Mouse (Mus musculus): ENCODE measurements around the gene Tead2. TPM values are rescaled to one million over a fixed set of nuclear protein-coding genes. Genes with fewer than 3 reads are reported as not detected.

Tead2 gene
- polyA plus RNA-seq, 1 experiment from 2014 or later: 148 TPM

GRCm38 (mm10) chr7:45178550-45178949 lies 37.0 kb upstream of the Tead2 start:
- Histone ChIP-seq H3K9ac (no peak overlapping the region), H3K4me1 (peaks cover 32% of the 10 kb centered on the region), H3K4me3 (replicated peaks) (no peak overlapping the region), H3K27ac (replicated peaks) (no peak overlapping the region), H3K27me3 (peaks cover 98% of the 10 kb centered on the region), H3K9me3 (replicated peaks) (no peaks in the 10 kb centered on the region), H3K4me2 (replicated peaks) (no peak overlapping the region), H3K36me3 (no peaks in the 10 kb centered on the region)
- 21% methylated on average over 7 of the region's 7 CpGs for WGBS
- ATAC-seq (ENCODE audit: insufficient number of reproducible peaks, low FRiP score, low TSS enrichment, low read depth): no peak

GRCm38 (mm10) chr7:45179469-45179868 lies 36.1 kb upstream of the Tead2 start, which contains the start of gene Gfy:
Gfy (minus strand) TSS chr7:45179569.
- no peaks in the 10 kb centered on the region for H3K36me3 ChIP-seq
- peaks cover 100% of the 10 kb centered on the region for H3K27me3 ChIP-seq
- H3K9me3 ChIP-seq (replicated peaks): no peaks in the 10 kb centered on the region
- no peak for ATAC-seq (ENCODE audit: insufficient number of reproducible peaks, low FRiP score, low TSS enrichment, low read depth)
- no peak within 1 kb of the TSS for H3K9ac ChIP-seq
- no peak within 1 kb of the TSS for H3K27ac ChIP-seq (replicated peaks)
- H3K4me1 ChIP-seq: peaks cover 31% of the 10 kb centered on the region
- no peak within 1 kb of the TSS for H3K4me3 ChIP-seq (replicated peaks)
- WGBS: 23% methylated on average over 7 of the region's 7 CpGs
- H3K4me2 ChIP-seq (replicated peaks): no peak within 1 kb of the TSS

- H3K4me3 ChIP-seq (replicated peaks): peak within 1 kb of the TSS; percentile 12
- no peaks in the 10 kb centered on the region for H3K9me3 ChIP-seq (replicated peaks)
- WGBS: 17% methylated on average over 20 of the region's 20 CpGs
- ATAC-seq (ENCODE audit: insufficient number of reproducible peaks, low FRiP score, low TSS enrichment, low read depth): no peak
- no peaks in the 10 kb centered on the region for H3K36me3 ChIP-seq
- H3K27me3 ChIP-seq: peaks cover 100% of the 10 kb centered on the region
- H3K4me1 ChIP-seq: peaks cover 21% of the 10 kb centered on the region
- peak within 1 kb of the TSS; percentile 53; the same call in 1 of the 2 replicates for H3K4me2 ChIP-seq (replicated peaks)
- H3K27ac ChIP-seq (replicated peaks): no peak within 1 kb of the TSS
- no peak within 1 kb of the TSS for H3K9ac ChIP-seq
Observed at GRCm38 (mm10) chr7:45180896-45181477, 34.6 kb upstream of the Tead2 start, which contains the start of gene Pth2. Pth2 (plus strand) TSS chr7:45180995.

GRCm38 (mm10) chr7:45181540-45181939 lies 34.0 kb upstream of the Tead2 start:
- 3% methylated on average over 35 of the region's 35 CpGs for WGBS
- Histone ChIP-seq H3K27ac (replicated peaks) (no peak overlapping the region), H3K36me3 (no peaks in the 10 kb centered on the region), H3K4me1 (peaks cover 15% of the 10 kb centered on the region), H3K9me3 (replicated peaks) (no peaks in the 10 kb centered on the region), H3K9ac (no peak overlapping the region), H3K27me3 (peaks cover 99% of the 10 kb centered on the region), H3K4me2 (replicated peaks) (peak overlapping the region; percentile 53; the same call in 1 of the 2 replicates), H3K4me3 (replicated peaks) (peak overlapping the region; percentile 12)
- no peak for ATAC-seq (ENCODE audit: insufficient number of reproducible peaks, low FRiP score, low TSS enrichment, low read depth)

- Histone ChIP-seq H3K36me3 (no peaks in the 10 kb centered on the region), H3K9ac (no peak overlapping the region), H3K27me3 (peaks cover 99% of the 10 kb centered on the region), H3K4me3 (replicated peaks) (peak overlapping the region; percentile 31), H3K4me1 (peaks cover 15% of the 10 kb centered on the region), H3K9me3 (replicated peaks) (no peaks in the 10 kb centered on the region), H3K4me2 (replicated peaks) (peak overlapping the region; percentile 53), H3K27ac (replicated peaks) (no peak overlapping the region)
- under 1% methylated on average over 34 of the region's 34 CpGs for WGBS
- ATAC-seq (ENCODE audit: insufficient number of reproducible peaks, low FRiP score, low TSS enrichment, low read depth): peak; percentile 81
Observed at GRCm38 (mm10) chr7:45182199-45182601, 33.4 kb upstream of the Tead2 start.

GRCm38 (mm10) chr7:45182606-45183005 lies 32.9 kb upstream of the Tead2 start:
- no peaks in the 10 kb centered on the region for H3K36me3 ChIP-seq
- H3K27me3 ChIP-seq: peaks cover 97% of the 10 kb centered on the region
- H3K4me1 ChIP-seq: peaks cover 15% of the 10 kb centered on the region
- H3K27ac ChIP-seq (replicated peaks): no peak overlapping the region
- H3K4me2 ChIP-seq (replicated peaks): peak overlapping the region; percentile 53
- WGBS: 14% methylated on average over 11 of the region's 11 CpGs
- no peaks in the 10 kb centered on the region for H3K9me3 ChIP-seq (replicated peaks)
- H3K9ac ChIP-seq: no peak overlapping the region
- ATAC-seq (ENCODE audit: insufficient number of reproducible peaks, low FRiP score, low TSS enrichment, low read depth): no peak
- peak overlapping the region; percentile 31 for H3K4me3 ChIP-seq (replicated peaks)

- H3K36me3 ChIP-seq: no peaks in the 10 kb centered on the region
- no peak overlapping the region for H3K27ac ChIP-seq (replicated peaks)
- no peaks in the 10 kb centered on the region for H3K9me3 ChIP-seq (replicated peaks)
- H3K27me3 ChIP-seq: peaks cover 94% of the 10 kb centered on the region
- H3K9ac ChIP-seq: no peak overlapping the region
- H3K4me1 ChIP-seq: peaks cover 15% of the 10 kb centered on the region
- 65% methylated on average over 7 of the region's 7 CpGs for WGBS
- H3K4me3 ChIP-seq (replicated peaks): no peak overlapping the region
- H3K4me2 ChIP-seq (replicated peaks): no peak overlapping the region
- ATAC-seq (ENCODE audit: insufficient number of reproducible peaks, low FRiP score, low TSS enrichment, low read depth): no peak
Observed at GRCm38 (mm10) chr7:45183672-45184071, 31.9 kb upstream of the Tead2 start.

- H3K27ac ChIP-seq (replicated peaks): no peak overlapping the region
- H3K36me3 ChIP-seq: no peaks in the 10 kb centered on the region
- no peak overlapping the region for H3K4me2 ChIP-seq (replicated peaks)
- no peak for ATAC-seq (ENCODE audit: insufficient number of reproducible peaks, low FRiP score, low TSS enrichment, low read depth)
- peaks cover 87% of the 10 kb centered on the region for H3K27me3 ChIP-seq
- H3K9ac ChIP-seq: no peak overlapping the region
- 46% methylated on average over 7 of the region's 7 CpGs for WGBS
- no peaks in the 10 kb centered on the region for H3K9me3 ChIP-seq (replicated peaks)
- peaks cover 15% of the 10 kb centered on the region for H3K4me1 ChIP-seq
- H3K4me3 ChIP-seq (replicated peaks): no peak overlapping the region
Observed at GRCm38 (mm10) chr7:45185921-45186320, 29.6 kb upstream of the Tead2 start.

- no peak overlapping the region for H3K27ac ChIP-seq (replicated peaks)
- no peak overlapping the region for H3K4me3 ChIP-seq (replicated peaks)
- ATAC-seq (ENCODE audit: insufficient number of reproducible peaks, low FRiP score, low TSS enrichment, low read depth): no peak
- H3K9me3 ChIP-seq (replicated peaks): no peaks in the 10 kb centered on the region
- WGBS: 51% methylated on average over 16 of the region's 16 CpGs
- H3K9ac ChIP-seq: no peak overlapping the region
- H3K36me3 ChIP-seq: no peaks in the 10 kb centered on the region
- H3K4me2 ChIP-seq (replicated peaks): no peak overlapping the region
- H3K4me1 ChIP-seq: peaks cover 8% of the 10 kb centered on the region
- peaks cover 53% of the 10 kb centered on the region for H3K27me3 ChIP-seq
Observed at GRCm38 (mm10) chr7:45189600-45189999, 26.0 kb upstream of the Tead2 start.

- no peak overlapping the region for H3K4me2 ChIP-seq (replicated peaks)
- no peak for ATAC-seq (ENCODE audit: insufficient number of reproducible peaks, low FRiP score, low TSS enrichment, low read depth)
- H3K9me3 ChIP-seq (replicated peaks): no peaks in the 10 kb centered on the region
- H3K4me3 ChIP-seq (replicated peaks): no peak overlapping the region
- no peak overlapping the region for H3K27ac ChIP-seq (replicated peaks)
- no peak overlapping the region for H3K9ac ChIP-seq
- WGBS: 84% methylated on average over 6 of the region's 6 CpGs
- H3K36me3 ChIP-seq: no peaks in the 10 kb centered on the region
- peaks cover 8% of the 10 kb centered on the region for H3K4me1 ChIP-seq
- peaks cover 47% of the 10 kb centered on the region for H3K27me3 ChIP-seq
Observed at GRCm38 (mm10) chr7:45190186-45190585, 25.4 kb upstream of the Tead2 start.

- Histone ChIP-seq H3K9ac (no peak overlapping the region), H3K4me3 (replicated peaks) (no peak overlapping the region), H3K4me2 (replicated peaks) (no peak overlapping the region), H3K27ac (replicated peaks) (no peak overlapping the region), H3K27me3 (peaks cover 37% of the 10 kb centered on the region), H3K4me1 (peaks cover 8% of the 10 kb centered on the region), H3K9me3 (replicated peaks) (no peaks in the 10 kb centered on the region), H3K36me3 (no peaks in the 10 kb centered on the region)
- ATAC-seq (ENCODE audit: insufficient number of reproducible peaks, low FRiP score, low TSS enrichment, low read depth): no peak
- WGBS: 58% methylated on average over 2 of the region's 2 CpGs
Observed at GRCm38 (mm10) chr7:45191161-45191560, 24.4 kb upstream of the Tead2 start.

- Histone ChIP-seq H3K9me3 (replicated peaks) (no peaks in the 10 kb centered on the region), H3K4me1 (peaks cover 8% of the 10 kb centered on the region), H3K4me2 (replicated peaks) (no peak overlapping the region), H3K27me3 (peaks cover 30% of the 10 kb centered on the region), H3K27ac (replicated peaks) (no peak overlapping the region), H3K4me3 (replicated peaks) (no peak overlapping the region), H3K9ac (no peak overlapping the region), H3K36me3 (no peaks in the 10 kb centered on the region)
- 4% methylated on average over 8 of the region's 8 CpGs for WGBS
- ATAC-seq (ENCODE audit: insufficient number of reproducible peaks, low FRiP score, low TSS enrichment, low read depth): peak; percentile 81
Observed at GRCm38 (mm10) chr7:45191803-45192363, 23.7 kb upstream of the Tead2 start.

All from embryonic facial prominence, embryonic 15.5 days (tissue).